Mouse (Mus musculus): ENCODE data around the gene Mgea5. TPM values are rescaled to one million over a fixed set of nuclear protein-coding genes. Genes with fewer than 3 reads are reported as not detected.
A peak's percentile ranks its signal among the peaks of the same experiment; 100 is the strongest.

The Mgea5 gene
- polyA plus RNA-seq, 1 experiment from 2014 or later: 88.0 TPM

DNA sequence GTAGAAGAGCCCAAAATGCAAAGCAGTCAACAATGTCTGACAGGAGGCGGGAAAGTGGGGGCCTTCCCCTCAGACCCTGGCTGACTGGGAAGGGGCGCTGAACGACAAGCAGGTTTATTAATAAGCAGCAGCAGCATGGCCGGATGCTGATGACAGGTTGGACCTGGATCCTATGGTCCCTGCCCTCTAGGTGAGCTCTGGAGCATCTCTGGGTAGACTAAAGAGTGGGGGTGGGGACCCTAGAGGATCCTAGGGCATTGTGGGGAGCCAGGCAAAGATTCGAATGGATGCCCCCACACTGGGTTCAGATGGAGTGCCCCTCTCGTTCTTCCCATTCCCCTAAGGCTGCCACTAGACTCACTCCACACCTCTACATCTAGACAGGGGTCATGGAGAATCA, 8.8 kb upstream of the Mgea5 start:
- Histone ChIP-seq H3K4me2 (no peak overlapping the region), H3K4me3 (no peak overlapping the region), H3K27me3 (0 out of 2 replicates have a peak, but pooled peaks cover 3% of the 10 kb centered on the region), H3K9me3 (no peaks in the 10 kb centered on the region), H3K4me1 (replicated peaks) (peaks cover 13% of the 10 kb centered on the region), H3K9ac (no peak overlapping the region), H3K27ac (no peak overlapping the region), H3K36me3 (no peaks in the 10 kb centered on the region)
- WGBS: 86% methylated on average over 6 of the region's 6 CpGs
- ATAC-seq (ENCODE audit: low FRiP score): no peak

GRCm38 (mm10) chr19:45789888-45790874, 6.5 kb upstream of the Mgea5 start:
- no peaks in the 10 kb centered on the region for H3K9me3 ChIP-seq
- H3K4me1 ChIP-seq (replicated peaks): peaks cover 4% of the 10 kb centered on the region; the same call in 1 of the 2 replicates
- no peak overlapping the region for H3K4me2 ChIP-seq
- no peak overlapping the region for H3K9ac ChIP-seq
- H3K36me3 ChIP-seq: no peaks in the 10 kb centered on the region
- H3K27me3 ChIP-seq: 0 out of 2 replicates have a peak, but pooled peaks cover 3% of the 10 kb centered on the region
- WGBS: 79% methylated on average over 11 of the region's 13 CpGs
- H3K4me3 ChIP-seq: no peak overlapping the region
- H3K27ac ChIP-seq: no peak overlapping the region
- ATAC-seq (ENCODE audit: low FRiP score): no peak

DNA sequence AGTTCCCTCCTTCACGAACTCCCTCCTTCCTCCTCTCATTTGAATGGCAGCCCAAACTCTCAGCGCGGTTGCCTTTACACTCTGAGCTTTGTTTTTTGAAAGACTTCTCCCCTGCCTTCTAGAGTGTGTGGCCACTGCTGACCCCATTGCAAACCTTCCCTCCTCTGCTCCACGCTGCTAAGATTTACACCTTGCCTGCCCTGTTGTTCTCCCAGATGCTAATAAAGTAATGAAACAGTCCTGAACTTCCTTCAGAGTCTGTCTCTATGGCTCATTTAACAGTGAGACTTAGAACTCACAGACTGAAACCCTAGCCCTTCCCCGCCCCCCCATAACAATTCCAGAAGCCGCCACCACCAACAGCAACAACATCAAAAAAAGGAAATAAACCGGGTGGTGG, 5.7 kb upstream of the Mgea5 start:
- Histone ChIP-seq H3K9ac (no peak overlapping the region), H3K36me3 (no peaks in the 10 kb centered on the region), H3K4me3 (no peak overlapping the region), H3K9me3 (no peaks in the 10 kb centered on the region), H3K27ac (no peak overlapping the region), H3K4me1 (replicated peaks) (peaks cover 4% of the 10 kb centered on the region; the same call in 1 of the 2 replicates), H3K4me2 (no peak overlapping the region), H3K27me3 (no peaks in the 10 kb centered on the region)
- ATAC-seq (ENCODE audit: low FRiP score): no peak
- WGBS: 79% methylated on average over 7 of the region's 7 CpGs

GRCm38 (mm10) chr19:45788337-45788736, 4.7 kb upstream of the Mgea5 start:
- WGBS: 95% methylated on average over 4 of the region's 4 CpGs
- no peak overlapping the region for H3K9ac ChIP-seq
- H3K4me2 ChIP-seq: no peak overlapping the region
- H3K27me3 ChIP-seq: no peaks in the 10 kb centered on the region
- ATAC-seq (ENCODE audit: low FRiP score): no peak
- H3K4me3 ChIP-seq: no peak overlapping the region
- H3K36me3 ChIP-seq: no peaks in the 10 kb centered on the region
- H3K9me3 ChIP-seq: no peaks in the 10 kb centered on the region
- no peak overlapping the region for H3K27ac ChIP-seq
- H3K4me1 ChIP-seq (replicated peaks): peaks cover 10% of the 10 kb centered on the region

GRCm38 (mm10) chr19:45787450-45787849, 3.8 kb upstream of the Mgea5 start:
- no peak for ATAC-seq (ENCODE audit: low FRiP score)
- no peak overlapping the region for H3K27ac ChIP-seq
- WGBS: 81% methylated on average over 3 of the region's 3 CpGs

GRCm38 (mm10) chr19:45785470-45785869, 1.8 kb upstream of the Mgea5 start:
- no peak overlapping the region for H3K9ac ChIP-seq
- H3K4me2 ChIP-seq: no peak overlapping the region
- no peak overlapping the region for H3K4me3 ChIP-seq
- H3K36me3 ChIP-seq: no peaks in the 10 kb centered on the region
- H3K4me1 ChIP-seq (replicated peaks): peaks cover 22% of the 10 kb centered on the region
- no peaks in the 10 kb centered on the region for H3K27me3 ChIP-seq
- WGBS: 75% methylated on average over 3 of the region's 3 CpGs
- ATAC-seq (ENCODE audit: low FRiP score): no peak
- no peak overlapping the region for H3K27ac ChIP-seq
- no peaks in the 10 kb centered on the region for H3K9me3 ChIP-seq

More at GRCm38 (mm10) chr19:45787450-45787849, 3.8 kb upstream of the Mgea5 start:
- Histone ChIP-seq H3K4me2 (no peak overlapping the region), H3K9ac (no peak overlapping the region), H3K36me3 (no peaks in the 10 kb centered on the region), H3K9me3 (no peaks in the 10 kb centered on the region), H3K4me1 (replicated peaks) (peaks cover 6% of the 10 kb centered on the region), H3K27me3 (no peaks in the 10 kb centered on the region), H3K4me3 (no peak overlapping the region)

- Histone ChIP-seq H3K9me3 (no peaks in the 10 kb centered on the region), H3K4me1 (replicated peaks) (peaks cover 36% of the 10 kb centered on the region), H3K4me3 (peak overlapping the region; percentile 34), H3K36me3 (peaks cover 10% of the 10 kb centered on the region; the same call in 1 of the 2 replicates), H3K27me3 (no peaks in the 10 kb centered on the region), H3K9ac (peak overlapping the region; percentile 53), H3K4me2 (peak overlapping the region; percentile 52), H3K27ac (peak overlapping the region; percentile 4; the same call in 1 of the 2 replicates)
- WGBS: 39% methylated on average over 17 of the region's 17 CpGs
- ATAC-seq (ENCODE audit: low FRiP score): no peak
Measured at GRCm38 (mm10) chr19:45783933-45784576, 418 bp upstream of the Mgea5 start.

DNA sequence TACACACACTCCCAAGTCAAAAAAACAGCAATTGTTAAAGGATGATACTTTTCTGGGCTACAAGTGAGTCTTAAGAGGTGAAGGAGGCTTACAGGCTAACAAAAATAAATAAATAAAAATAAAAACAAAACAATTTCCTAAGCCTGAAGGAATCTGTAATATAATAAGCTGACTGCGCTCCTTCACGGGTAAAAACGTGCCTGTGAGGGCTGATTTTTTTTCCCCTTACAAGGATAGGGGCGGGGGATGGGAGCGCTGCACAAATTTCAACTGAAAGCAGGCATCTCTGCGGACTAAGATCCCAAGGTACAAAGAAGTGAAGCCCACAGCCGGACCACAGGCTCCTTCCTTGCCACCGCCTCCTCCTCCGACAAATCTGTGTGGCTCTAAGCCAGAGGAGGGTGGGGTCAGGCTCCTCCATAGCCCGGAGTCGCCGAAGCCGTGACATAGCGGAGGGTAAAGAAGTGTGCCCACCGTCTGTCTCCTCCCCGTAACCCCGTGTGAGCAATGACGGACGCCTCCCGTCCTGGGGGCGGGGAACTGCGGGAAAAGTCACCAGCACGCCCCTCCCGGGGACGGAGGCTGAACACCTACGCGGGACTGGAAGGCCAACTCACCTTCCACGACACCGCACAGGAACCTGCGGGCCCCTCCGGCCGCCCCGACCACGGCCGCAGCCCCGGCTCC, 1.2 kb downstream of the Mgea5 start:
- WGBS: under 1% methylated on average over 35 of the region's 36 CpGs
- ATAC-seq (ENCODE audit: low FRiP score): peak; percentile 43
- Histone ChIP-seq H3K27ac (peak overlapping the region; percentile 99), H3K27me3 (no peaks in the 10 kb centered on the region), H3K4me2 (peak overlapping the region; percentile 82), H3K9me3 (no peaks in the 10 kb centered on the region), H3K4me3 (peak overlapping the region; percentile 99), H3K36me3 (peaks cover 22% of the 10 kb centered on the region), H3K4me1 (replicated peaks) (peaks cover 40% of the 10 kb centered on the region), H3K9ac (peak overlapping the region; percentile 100)

GRCm38 (mm10) chr19:45781676-45782075, 2.0 kb downstream of the Mgea5 start:
- Histone ChIP-seq H3K27ac (no peak overlapping the region), H3K4me1 (replicated peaks) (peaks cover 40% of the 10 kb centered on the region), H3K9ac (peak overlapping the region; percentile 100), H3K4me3 (peak overlapping the region; percentile 99), H3K9me3 (no peaks in the 10 kb centered on the region), H3K27me3 (no peaks in the 10 kb centered on the region), H3K36me3 (peaks cover 30% of the 10 kb centered on the region), H3K4me2 (peak overlapping the region; percentile 82)
- WGBS: 61% methylated on average over 8 of the region's 8 CpGs
- no peak for ATAC-seq (ENCODE audit: low FRiP score)

DNA sequence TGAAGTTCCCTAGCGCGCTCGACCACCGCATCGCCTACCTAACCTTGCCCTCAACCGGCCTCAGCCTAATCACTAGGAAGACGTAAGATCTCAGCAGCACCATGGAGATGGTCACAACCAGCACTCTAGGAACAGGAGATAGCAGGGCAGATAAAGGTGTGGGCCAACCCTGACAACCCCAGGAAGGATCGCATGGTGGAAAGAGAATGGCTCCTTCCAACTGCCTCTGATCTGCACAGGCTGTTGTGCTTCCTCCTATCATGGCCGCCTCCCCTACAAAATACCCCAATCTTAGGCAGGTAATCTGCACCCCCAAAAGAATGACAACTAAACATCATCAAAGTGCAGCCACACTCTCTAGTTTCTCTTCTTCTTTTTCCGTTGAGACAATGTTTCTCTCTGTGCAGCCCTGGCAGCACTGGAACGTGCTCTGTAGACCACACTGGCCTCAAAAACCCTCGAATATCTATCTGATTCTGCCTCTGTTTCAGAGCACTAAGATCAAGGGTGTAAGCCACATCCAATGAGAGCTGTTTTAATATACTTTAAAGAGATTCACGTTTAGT, 3.2 kb downstream of the Mgea5 start:
- H3K36me3 ChIP-seq: peaks cover 42% of the 10 kb centered on the region
- H3K9ac ChIP-seq: peak overlapping the region; percentile 46
- H3K4me1 ChIP-seq (replicated peaks): peaks cover 40% of the 10 kb centered on the region
- H3K9me3 ChIP-seq: no peaks in the 10 kb centered on the region
- no peak overlapping the region for H3K27ac ChIP-seq
- WGBS: 92% methylated on average over 13 of the region's 13 CpGs
- H3K4me2 ChIP-seq: peak overlapping the region; percentile 82
- no peaks in the 10 kb centered on the region for H3K27me3 ChIP-seq
- no peak for ATAC-seq (ENCODE audit: low FRiP score)
- H3K4me3 ChIP-seq: peak overlapping the region; percentile 99

GRCm38 (mm10) chr19:45775486-45775885, 8.2 kb downstream of the Mgea5 start:
- no peak overlapping the region for H3K4me2 ChIP-seq
- H3K9me3 ChIP-seq: no peaks in the 10 kb centered on the region
- no peak for ATAC-seq (ENCODE audit: low FRiP score)
- peaks cover 18% of the 10 kb centered on the region for H3K4me1 ChIP-seq (replicated peaks)
- H3K27me3 ChIP-seq: no peaks in the 10 kb centered on the region
- no peak overlapping the region for H3K27ac ChIP-seq
- H3K9ac ChIP-seq: no peak overlapping the region
- H3K4me3 ChIP-seq: no peak overlapping the region
- H3K36me3 ChIP-seq: peaks cover 90% of the 10 kb centered on the region
- 89% methylated on average over 2 of the region's 2 CpGs for WGBS

GRCm38 (mm10) chr19:45771501-45771900, 12.1 kb downstream of the Mgea5 start:
- no peaks in the 10 kb centered on the region for H3K27me3 ChIP-seq
- ATAC-seq (ENCODE audit: low FRiP score): no peak
- H3K9ac ChIP-seq: no peak overlapping the region
- H3K36me3 ChIP-seq: peaks cover 96% of the 10 kb centered on the region
- H3K4me1 ChIP-seq (replicated peaks): no peaks in the 10 kb centered on the region
- no peak overlapping the region for H3K4me2 ChIP-seq
- H3K4me3 ChIP-seq: no peak overlapping the region
- no peak overlapping the region for H3K27ac ChIP-seq
- H3K9me3 ChIP-seq: no peaks in the 10 kb centered on the region
- WGBS: 96% methylated on average over 5 of the region's 5 CpGs
